Mouse (Mus musculus): ENCODE data around the gene Plk3.
A peak's percentile ranks its signal among the peaks of the same experiment; 100 is the strongest.

The Plk3 gene

DNA sequence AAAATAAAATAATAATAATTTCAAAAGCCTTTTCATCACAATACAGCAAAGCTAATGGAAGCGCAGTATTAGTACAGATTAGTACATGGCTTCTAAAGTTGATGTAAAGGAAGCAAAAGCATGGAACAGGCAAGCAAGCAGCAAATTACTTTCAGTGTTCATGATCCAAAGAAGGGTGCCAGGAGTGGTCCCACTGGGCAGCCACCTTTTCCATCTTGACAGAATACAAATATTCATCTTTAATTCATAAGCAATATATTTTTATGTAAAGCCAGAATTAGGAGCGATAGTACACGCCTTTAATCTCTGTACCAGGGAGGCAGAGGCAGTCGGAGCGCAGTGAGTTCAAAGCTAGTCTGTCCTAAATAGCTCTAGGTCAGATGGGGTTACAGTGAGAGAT is 14.1 kb downstream of the Plk3 start:
- no peak for DNase-seq (ENCODE audit: low spot score)

DNA sequence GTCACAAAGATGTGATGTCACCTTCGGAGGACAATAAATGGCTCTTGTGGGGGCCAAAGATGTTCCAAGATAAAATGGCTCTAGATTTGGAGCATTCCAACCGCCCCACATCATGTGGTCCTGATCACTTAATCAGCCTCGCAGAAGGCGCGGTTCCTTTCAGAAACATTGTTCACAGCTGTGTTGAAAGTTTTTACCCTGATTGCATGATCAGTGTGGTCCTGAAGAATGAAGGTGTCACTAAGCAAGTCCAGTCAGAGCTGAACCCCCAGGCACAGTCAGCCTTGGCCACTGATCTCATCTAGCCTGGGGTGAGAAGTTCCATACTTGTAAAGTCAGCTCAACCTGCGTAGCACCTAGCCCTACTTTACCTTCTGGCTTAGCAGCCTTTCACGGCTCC is 15.8 kb downstream of the Plk3 start:
- no peak for DNase-seq (ENCODE audit: low spot score)

DNA sequence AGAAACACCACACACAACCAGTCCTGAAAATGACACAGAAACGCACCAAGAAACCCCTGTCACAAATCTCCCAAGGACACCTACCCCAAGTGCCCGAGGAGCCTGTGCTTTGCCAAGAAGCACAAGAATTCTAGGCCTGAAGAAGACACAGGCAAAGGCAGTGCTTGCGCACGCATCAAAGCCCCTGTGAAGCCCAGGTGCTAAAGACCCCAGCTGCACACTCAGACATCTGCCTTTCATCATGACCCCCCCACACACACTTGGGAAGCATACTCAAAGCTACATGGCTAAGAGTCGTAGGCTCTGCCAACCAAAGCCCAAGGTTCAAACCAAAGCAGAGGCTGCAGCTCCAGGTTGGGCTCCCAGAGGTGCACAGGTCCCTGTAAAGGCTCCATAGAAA is 18.2 kb downstream of the Plk3 start:
- no peak for DNase-seq (ENCODE audit: low spot score)

DNA sequence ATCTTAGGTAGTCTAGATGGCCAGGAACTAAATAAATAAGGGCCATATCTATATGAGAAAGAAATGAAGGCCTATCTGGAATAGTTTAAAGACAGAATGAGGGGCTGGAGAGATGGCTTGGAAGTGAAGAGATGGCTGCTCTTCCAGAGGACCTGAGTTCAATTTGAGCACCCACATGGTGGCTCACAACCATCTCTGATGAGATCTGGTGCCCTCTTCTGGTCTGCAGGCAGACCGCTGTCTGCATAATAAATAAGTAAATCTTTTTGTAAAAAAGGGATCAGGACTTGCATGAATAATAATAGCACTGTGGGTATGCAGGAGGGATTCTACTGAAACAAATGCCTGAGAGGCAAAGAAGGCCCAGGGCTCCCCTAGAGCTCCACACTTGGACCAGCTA is 20.5 kb downstream of the Plk3 start:
- no peak for DNase-seq (ENCODE audit: low spot score)

DNA sequence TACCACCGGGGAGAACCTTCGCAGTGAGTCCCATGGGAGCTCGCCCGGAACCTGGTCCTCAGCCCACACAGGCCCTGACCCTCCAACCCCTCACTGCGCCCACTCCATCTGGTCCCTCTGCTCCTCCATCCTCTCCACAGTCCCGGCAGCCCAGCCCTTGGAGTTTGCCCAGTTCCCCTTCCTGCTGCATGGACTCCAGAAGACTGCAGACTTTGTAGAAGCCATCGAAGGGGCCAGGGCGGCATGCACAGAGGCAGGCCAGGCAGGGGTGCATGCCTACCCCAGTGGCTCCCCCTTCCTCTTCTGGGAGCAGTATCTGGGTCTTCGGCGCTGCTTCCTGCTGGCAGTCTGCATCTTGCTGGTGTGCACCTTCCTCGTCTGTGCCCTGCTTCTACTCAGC is 22.8 kb downstream of the Plk3 start:
- DNase-seq (ENCODE audit: low spot score): no peak

DNA sequence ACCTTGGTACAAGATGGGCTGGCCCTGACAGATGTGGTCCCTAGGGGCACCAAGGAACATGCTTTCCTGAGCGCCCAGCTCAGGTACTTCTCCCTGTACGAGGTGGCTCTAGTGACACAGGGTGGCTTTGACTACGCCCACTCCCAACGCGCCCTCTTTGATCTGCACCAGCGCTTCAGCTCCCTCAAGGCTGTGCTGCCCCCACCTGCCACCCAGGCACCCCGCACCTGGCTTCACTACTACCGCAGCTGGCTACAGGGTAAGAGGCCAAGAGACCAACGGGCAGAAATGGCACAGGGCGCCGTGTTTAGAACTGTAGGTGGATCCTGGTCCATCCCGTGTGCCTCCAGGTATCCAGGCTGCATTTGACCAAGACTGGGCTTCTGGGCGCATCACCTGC is 23.5 kb downstream of the Plk3 start:
- no peak for DNase-seq (ENCODE audit: low spot score)

DNA sequence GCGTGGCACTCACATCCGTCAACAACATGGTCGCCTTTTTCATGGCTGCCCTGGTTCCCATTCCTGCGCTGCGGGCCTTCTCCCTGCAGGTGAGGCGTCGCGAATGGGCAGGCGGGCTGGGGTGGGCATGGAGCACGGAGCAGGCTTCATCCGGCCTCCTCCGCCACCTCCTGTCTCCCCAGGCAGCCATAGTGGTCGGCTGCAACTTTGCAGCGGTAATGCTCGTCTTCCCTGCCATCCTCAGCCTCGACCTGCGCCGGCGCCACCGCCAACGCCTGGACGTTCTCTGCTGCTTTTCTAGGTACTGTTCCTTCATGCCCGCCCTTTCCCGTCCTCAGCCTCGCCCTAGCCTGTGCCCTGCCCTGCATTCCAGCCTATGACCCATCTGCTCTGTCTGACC is 24.4 kb downstream of the Plk3 start:
- no peak for DNase-seq (ENCODE audit: low spot score)

DNA sequence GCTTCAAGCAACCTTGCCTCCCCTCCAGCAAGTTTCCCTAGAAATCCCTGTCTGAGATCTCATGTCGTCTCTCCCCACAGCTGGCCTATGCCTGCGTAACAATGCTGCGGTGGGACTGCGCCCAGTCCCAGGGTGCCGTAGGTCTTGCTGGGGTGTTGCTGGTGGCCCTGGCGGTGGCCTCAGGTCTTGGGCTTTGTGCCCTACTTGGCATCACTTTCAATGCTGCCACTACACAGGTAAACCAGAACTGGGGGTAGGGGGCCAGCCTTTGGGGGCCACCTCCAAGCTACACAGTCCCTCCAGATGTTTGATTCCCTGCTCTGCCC is 25.3 kb downstream of the Plk3 start:
- DNase-seq (ENCODE audit: low spot score): no peak

DNA sequence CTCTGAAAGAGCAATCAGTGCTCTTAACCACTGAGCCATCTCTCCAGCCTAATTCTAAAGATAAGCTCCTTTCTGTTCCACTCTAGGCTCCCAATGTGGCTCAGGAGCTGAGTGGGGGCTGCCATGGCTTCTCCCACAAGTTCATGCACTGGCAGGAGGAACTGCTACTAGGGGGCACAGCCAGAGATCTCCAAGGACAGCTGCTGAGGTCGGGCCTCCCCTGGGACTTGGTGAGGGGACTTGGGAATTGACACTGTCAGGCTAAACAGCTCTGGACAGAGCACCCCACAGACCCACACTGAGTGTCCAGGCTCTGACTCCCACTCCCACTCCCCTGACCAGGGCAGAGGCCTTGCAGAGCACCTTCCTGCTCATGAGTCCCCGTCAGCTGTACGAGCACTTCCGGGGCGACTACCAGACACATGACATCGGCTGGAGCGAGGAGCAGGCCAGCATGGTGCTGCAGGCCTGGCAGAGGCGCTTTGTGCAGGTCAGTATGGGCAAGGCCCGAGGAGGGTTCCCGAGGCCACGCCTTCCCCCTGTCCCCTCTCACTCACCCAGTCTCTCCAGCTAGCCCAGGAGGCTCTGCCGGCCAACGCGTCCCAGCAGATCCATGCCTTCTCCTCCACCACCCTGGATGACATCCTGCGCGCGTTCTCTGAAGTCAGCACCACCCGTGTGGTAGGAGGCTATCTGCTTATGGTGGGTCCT is 25.8 kb downstream of the Plk3 start:
- no peak for DNase-seq (ENCODE audit: low spot score)

DNA sequence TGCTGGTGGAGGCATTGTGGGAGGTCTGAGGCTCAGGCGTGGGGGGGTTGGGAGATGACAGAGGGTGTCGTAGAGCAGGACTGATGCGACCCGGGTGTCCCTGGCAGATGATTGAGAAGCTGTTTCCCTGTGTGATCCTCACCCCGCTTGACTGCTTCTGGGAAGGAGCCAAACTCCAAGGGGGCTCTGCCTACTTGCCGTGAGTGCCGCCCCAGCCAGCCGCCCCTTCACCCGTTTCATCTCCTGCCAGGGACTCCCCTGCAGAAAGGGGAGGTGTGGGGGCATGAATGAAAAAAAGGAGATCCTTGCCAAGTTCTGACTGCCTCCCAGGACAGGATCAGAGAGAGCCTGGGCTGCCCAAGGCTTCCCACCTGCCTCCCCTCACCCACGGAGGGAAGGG is 28.6 kb downstream of the Plk3 start:
- no peak for DNase-seq (ENCODE audit: low spot score)

DNA sequence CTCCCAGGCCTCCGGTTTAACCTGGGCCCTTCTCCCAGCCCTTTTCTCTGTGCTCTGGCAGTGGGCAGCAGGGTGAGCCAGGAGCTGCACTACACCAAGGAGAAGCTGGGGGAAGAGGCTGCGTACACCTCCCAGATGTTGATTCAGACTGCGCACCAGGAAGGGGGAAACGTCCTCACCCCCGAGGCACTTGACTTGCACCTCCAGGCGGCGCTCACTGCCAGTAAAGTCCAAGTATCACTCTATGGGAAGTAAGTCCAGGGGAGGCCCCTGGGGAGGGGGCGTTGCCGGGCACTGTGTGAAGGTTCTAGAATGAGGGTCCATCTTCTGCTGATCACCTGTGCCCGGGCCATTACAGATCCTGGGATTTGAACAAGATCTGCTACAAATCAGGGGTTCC is 29.1 kb downstream of the Plk3 start:
- no peak for DNase-seq (ENCODE audit: low spot score)

DNA sequence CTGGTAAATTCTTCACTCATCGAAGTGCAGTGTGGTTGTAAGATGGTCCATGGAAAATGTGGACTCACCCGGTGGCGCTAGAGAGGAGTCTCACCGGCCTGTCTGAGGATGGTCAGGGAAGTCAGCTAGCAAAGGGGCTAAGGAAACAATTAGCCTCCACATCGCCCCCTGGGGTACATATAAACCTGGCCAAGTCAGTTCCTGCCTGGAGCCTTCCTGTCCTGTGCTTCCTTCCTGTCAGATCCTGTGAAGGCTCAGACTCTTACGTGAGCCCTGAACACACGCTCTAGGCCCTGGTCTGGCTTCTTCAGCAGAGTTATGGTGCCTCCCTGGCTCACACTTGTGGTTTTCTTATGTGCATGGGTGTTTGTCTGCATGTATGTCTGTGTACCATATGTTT is 32.5 kb downstream of the Plk3 start:
- no peak for DNase-seq (ENCODE audit: low spot score)

DNA sequence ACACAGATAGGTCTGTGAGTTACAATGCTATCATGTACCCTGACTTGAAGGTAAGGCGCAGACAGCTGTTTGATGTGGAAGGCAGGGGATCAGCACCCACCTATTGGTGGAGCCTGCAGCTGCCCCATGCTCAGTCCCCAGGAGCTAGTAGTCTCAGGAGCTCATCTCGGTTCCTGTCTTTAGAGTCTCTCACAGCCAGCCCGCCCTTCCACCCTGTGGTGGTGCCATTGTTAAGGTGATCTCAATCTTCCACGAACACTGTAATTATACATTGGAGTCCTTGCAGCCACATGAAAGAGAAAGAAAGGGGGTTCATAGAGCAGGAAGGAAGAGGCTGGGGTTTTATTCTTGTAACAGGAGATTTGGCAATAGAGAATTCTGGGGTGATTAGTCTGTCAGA is 33.7 kb downstream of the Plk3 start:
- no peak for DNase-seq (ENCODE audit: low spot score)

DNA sequence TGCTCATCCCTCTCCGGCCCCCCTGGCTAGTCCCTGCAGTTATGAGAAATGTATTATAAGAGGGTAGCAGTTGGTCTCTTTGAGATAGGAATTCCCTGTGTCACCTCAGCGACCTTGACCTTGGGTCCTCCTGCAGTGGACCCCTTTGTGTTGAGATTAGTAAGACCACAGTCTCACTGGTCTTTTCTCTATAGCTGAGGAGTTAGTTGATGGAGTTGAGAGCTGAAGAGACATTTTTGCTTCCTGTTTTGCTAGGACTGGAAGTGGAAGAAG is 35.1 kb downstream of the Plk3 start:
- DNase-seq (ENCODE audit: low spot score): no peak

DNA sequence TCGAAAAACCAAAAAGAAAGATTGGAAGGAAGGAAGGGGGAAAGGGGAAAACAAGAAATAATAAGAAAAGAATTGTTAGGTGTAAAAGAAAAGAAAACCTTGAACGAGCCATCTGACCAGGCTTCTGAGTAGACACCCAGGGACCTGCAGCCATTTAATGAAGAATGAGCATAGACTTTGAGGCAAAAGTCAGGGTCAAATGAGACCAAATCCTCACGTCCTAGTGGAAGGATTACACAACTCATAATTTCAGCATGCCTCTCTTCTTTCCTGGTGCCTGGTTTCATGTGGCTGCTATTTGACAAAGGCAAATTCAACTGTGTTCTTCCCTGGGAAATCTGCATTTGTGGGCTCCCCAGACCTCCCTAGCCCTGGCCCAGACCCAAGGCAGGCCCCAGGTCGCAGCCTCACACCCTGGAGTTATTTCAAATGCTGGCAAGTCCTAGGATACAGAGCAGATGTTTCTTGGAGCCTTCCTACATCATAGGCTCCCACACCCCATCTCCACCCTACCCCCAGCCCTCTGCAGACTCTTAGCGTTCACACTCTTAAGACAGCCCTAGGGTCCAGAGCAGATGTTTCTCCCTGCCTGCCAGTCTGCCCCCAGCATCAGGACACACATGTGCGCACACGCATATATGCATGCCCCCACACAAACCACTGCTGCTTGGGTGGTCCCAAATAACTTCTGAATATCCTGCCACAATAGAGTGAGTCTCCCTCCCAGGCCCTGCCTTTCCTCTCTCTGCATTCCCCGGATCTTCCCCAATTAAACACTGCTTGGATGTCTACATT is 35.6 kb downstream of the Plk3 start:
- no peak for DNase-seq (ENCODE audit: low spot score)

DNA sequence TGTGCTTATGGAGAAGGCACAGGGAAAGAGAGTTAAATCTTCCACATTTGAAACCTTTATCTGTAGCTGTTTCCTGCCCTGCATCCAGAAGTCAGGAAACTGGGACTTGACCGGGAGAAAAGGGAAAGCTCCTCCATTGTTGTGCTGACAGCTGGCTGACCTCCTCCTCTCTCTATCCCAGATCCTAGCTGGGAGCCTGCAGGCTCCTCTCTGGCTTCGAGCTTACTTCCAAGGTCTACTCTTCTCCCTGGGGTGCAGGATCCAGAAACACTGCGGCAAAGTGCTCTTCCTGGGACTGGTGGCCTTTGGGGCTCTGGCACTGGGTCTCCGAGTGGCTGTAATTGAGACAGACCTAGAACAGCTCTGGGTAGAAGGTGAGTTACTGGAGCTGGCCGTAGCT is 37.1 kb downstream of the Plk3 start:
- DNase-seq (ENCODE audit: low spot score): no peak

DNA sequence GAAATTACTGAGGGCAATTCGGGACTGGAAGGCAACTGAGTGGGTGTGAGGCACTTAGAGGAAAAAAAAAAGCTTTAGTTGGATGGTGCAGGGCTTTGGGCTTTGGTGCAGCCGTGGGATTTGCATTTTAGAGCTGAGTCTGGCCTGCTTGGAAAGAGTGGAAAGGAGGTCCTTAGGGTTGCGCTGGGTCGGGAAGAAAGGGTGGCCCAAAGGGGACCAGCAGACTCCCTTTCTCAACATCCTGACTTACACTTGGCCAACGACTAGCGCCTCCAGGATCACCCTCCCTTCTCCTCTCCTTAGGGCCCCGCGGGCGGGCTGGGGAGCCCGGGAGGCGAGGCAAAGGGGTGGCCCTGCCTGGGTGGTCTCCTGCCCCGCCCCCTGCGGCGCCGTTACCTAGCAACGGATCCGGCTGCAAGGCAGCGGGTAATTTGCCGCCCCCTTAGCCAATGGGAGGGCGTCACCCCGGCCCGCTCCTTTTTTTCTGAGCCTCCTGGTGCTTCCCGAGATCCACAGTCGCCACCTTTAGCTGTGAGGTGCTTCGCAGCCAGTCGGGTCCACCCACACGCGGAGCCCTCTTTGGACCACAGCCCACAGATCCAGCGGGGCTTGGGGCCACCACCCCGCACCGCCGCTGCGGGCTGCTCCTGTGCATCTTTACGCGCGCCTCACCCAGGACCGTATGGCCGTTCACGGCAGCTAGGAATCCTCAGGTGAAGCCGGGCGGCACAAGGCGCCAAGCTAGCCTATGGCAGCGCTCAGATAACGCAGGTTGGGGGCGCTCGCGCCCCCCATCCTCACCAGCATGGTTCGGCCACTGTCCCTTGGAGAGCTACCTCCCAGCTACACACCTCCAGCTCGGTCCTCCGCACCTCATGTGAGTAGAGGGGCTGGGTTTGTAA is 38.0 kb downstream of the Plk3 start, which contains the start of gene Ptch2:
Ptch2 (plus strand) TSS at position 525 of the 902 bp plus-strand sequence.
- no peak for DNase-seq (ENCODE audit: low spot score)

DNA sequence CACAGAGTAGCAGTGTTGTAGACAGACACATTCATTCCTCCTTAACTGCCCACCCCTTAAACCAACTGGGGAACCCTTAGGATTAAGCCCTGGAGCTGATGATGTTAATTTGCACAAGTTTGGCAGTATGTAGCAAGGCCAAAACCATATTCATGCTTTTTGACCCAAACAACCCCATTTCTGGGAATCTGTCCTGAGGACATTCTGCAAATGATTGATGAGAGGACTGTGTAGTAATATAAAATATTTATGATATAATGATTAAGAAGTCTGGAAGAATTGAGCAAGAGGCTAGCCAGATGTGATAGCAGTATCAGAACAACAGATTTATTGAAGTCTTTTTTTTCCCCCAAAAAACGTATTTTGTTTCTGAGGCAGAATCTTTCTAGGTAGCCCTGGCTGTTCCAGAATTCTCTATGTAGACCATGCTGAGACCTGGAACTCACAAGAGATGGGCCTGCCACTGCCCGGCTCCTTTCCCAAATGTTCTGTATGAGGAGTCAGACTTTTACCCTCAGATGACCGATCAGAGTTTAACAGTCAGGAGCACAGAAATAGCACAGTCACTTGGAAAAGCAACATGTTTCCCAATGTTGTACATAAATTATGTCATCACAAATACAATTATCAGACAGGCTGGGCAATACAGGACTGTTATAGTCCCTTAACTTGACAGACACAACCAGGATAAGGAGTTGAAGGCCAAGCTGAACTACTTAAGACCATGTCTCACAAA is 39.0 kb downstream of the Plk3 start:
- no peak for DNase-seq (ENCODE audit: low spot score)

DNA sequence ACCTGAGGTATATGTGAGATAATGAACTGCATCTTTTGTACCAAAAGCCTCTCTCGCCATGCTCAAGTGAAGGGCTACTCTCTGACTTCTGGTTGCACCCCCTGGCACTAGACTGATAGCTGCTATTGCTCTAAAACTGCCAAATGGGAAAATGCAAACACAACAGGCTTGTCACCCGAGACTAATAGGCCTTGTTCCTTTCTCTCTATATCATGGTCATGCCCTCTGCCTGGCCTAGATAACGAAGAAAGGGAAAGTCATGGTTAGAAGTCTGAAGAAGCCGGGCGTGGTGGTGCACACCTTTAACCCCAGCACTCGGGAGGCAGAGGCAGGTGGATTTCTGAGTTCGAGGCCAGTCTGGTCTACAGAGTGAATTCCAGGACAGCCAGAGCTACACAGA is 43.2 kb downstream of the Plk3 start:
- peak; percentile 62 for DNase-seq (ENCODE audit: low spot score)

DNA sequence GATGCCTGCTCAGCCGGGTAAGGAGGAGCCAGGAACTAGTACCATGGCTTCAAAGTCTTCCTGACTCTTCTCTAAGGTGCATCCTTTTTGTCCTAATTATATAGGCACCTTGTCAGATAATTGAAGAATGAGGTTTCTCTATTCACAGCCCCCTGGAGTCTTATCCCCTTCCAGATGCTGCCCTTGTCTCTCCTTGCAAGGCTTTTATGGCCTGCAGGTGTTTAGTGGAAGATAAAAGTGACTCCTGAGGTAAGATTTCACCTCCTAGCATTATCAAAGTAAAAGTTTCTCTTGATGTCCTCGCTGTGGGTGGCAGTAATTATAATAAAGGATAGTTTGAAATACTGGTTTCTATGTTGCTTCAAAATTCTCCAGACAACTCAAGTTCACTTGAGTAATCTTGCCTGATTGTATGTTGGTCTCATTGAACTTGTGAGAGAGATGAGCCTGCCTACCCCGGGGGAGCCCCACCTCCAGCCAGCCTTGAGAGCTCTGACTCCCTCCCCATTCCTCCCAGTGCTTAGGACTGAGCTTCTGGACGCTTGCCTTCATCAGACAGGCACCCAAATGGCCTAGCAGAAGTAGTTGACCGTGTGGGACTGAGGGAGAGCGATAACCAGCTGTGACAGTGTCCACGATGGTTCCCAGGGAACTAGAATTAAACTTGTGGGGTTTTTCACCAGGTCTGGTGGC is 45.7 kb downstream of the Plk3 start:
- DNase-seq (ENCODE audit: low spot score): peak; percentile 60
